Mouse (Mus musculus): ENCODE results near the gene Myrfl. TPM values are rescaled to one million over a fixed set of nuclear protein-coding genes. Genes with fewer than 3 reads are reported as not detected.

Gene Myrfl
- polyA plus RNA-seq, 1 experiment from 2014 or later: 0.20 TPM

DNA sequence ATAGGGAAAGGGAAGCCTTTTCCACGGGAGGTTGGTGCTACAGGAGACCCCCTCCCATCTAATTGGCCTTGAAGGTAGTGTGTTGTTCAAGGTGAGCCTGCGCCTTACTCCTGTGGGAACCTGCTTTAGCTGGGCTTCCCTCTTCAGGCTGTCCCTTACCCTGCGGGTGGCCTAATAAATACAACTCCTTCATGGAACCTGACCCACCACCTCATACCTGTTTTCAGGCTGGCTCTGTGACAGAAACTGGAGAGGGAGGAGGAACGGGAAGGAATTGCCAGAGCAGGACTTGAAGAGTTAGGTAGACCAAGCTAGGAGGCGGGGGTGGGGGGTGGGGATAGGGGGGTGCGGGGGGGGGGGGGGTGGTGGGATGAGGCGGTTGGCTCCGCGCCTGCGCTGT, 167.9 kb downstream of the Myrfl start:
- Histone ChIP-seq H3K4me2 (no peak overlapping the region), H3K27ac (replicated peaks) (no peak overlapping the region), H3K36me3 (no peaks in the 10 kb centered on the region), H3K9ac (no peak overlapping the region), H3K9me3 (no peaks in the 10 kb centered on the region), H3K4me3 (no peak overlapping the region), H3K27me3 (replicated peaks) (peaks cover 9% of the 10 kb centered on the region), H3K4me1 (peaks cover 17% of the 10 kb centered on the region)
- 76% methylated on average over 9 of the region's 10 CpGs for WGBS
- ATAC-seq (ENCODE audit: extremely low read depth, insufficient number of reproducible peaks, low FRiP score, low TSS enrichment): no peak

DNA sequence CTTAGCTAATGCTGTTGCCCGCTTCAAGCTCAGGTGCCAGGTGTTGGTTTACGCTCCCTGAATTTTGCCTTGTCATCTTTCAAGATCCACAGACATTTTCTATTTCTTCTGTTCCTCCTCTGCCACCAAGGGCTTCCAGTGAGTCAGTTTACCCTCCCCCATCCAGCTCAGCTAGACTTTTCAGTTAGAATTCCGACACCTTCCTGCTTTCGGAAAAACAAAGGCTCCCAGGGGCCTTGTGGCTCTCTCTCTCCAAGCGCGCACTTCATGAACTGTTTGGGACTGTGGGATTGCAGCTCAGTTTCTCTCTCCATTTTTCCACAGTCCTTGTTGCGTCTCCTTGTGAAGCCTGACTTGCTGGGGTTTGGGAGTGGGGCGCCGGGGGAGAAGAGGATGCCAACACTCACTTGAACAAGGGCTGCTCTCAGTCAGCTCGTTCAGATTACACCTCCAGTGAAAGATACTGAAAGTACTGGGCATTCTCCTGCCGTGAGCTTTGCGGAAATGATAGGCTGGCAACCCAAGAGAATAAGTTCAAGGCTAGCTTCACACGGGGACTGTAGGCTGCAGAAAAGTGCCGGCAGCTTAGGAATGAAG, 168.9 kb downstream of the Myrfl start:
- H3K9me3 ChIP-seq: no peaks in the 10 kb centered on the region
- no peak for ATAC-seq (ENCODE audit: extremely low read depth, insufficient number of reproducible peaks, low FRiP score, low TSS enrichment)
- H3K36me3 ChIP-seq: no peaks in the 10 kb centered on the region
- H3K4me3 ChIP-seq: peak overlapping the region; percentile 41
- peak overlapping the region; percentile 66 for H3K4me2 ChIP-seq
- peak overlapping the region; percentile 69 for H3K9ac ChIP-seq
- H3K27ac ChIP-seq (replicated peaks): peak overlapping the region; percentile 70
- 11% methylated on average over 14 of the region's 14 CpGs for WGBS
- peaks cover 17% of the 10 kb centered on the region for H3K4me1 ChIP-seq
- H3K27me3 ChIP-seq (replicated peaks): peaks cover 9% of the 10 kb centered on the region

Other genes with a start within 250 kb of the Myrfl start
- gene Rab3ip, start 53.9 kb upstream of the Myrfl start, polyA plus RNA-seq (2015; fragmentation: Nextera tagmentation; extraction: Ambion mirVana): 54.1 and 62.4 TPM in 2 replicates
- gene Gm10271, start 75.7 kb upstream of the Myrfl start, polyA plus RNA-seq (2015; fragmentation: Nextera tagmentation; extraction: Ambion mirVana): not detected in 2 replicates
- gene Best3, start 89.4 kb upstream of the Myrfl start, polyA plus RNA-seq (2015; fragmentation: Nextera tagmentation; extraction: Ambion mirVana): 0.19 and 0.47 TPM in 2 replicates
- gene Lrrc10, start 148.4 kb upstream of the Myrfl start, polyA plus RNA-seq (2015; fragmentation: Nextera tagmentation; extraction: Ambion mirVana): 56.8 and 65.1 TPM in 2 replicates
- gene Cct2, start 166.9 kb upstream of the Myrfl start, polyA plus RNA-seq (2015; fragmentation: Nextera tagmentation; extraction: Ambion mirVana): 171 and 188 TPM in 2 replicates